Mouse (Mus musculus) liver, embryonic 11.5 days (tissue): ENCODE measurements around the gene Maco1. TPM values are rescaled to one million over a fixed set of nuclear protein-coding genes. Genes with fewer than 3 reads are reported as not detected.

Source experiments
- ATAC-seq: fragments of 200-750 bp; cut with Nextera tagmentation; replicated peaks from 2 replicates; pipeline ENCODE4 v1.8.0; 2017; ENCODE audit warnings: moderate number of reproducible peaks, mild to moderate bottlenecking, moderate TSS enrichment, moderate library complexity; ENCODE audit not compliant: low FRiP score
- DNase-seq: peaks from one replicate; pipeline ENCODE4 v3.0.0-alpha.2; 2017; ENCODE audit warnings: low spot score
- H3K27ac ChIP-seq: fragments of 300-500 bp; sonication (generic); 2 replicates; pipeline ENCODE4 v1.5.1; 2014; ENCODE audit warnings: mild to moderate bottlenecking, low read depth, low read length, control low read depth
- H3K27me3 ChIP-seq: fragments of 300-500 bp; sonication (generic); replicated peaks from 2 replicates; pipeline ENCODE4 v1.6.1; 2014; ENCODE audit warnings: low read length, mixed read lengths; ENCODE audit not compliant: control insufficient read depth, insufficient read depth
- H3K36me3 ChIP-seq: fragments of 300-500 bp; sonication (generic); 2 replicates; pipeline ENCODE4 v1.6.1; 2014; ENCODE audit warnings: mild to moderate bottlenecking, low read length, moderate library complexity, mixed read lengths; ENCODE audit not compliant: control insufficient read depth, insufficient read depth
- H3K4me1 ChIP-seq: fragments of 300-500 bp; sonication (generic); replicated peaks from 2 replicates; pipeline ENCODE4 v1.6.1; 2014; ENCODE audit warnings: low read length, mixed read lengths; ENCODE audit not compliant: control insufficient read depth, insufficient read depth
- H3K4me2 ChIP-seq: fragments of 300-500 bp; sonication (generic); 2 replicates; pipeline ENCODE4 v1.6.1; 2014; ENCODE audit warnings: mild to moderate bottlenecking, control low read depth, moderate library complexity
- H3K4me3 ChIP-seq: fragments of 300-500 bp; sonication (generic); 2 replicates; pipeline ENCODE4 v1.5.1; 2014; ENCODE audit warnings: low read depth, low read length, control low read depth
- H3K9ac ChIP-seq: fragments of 300-500 bp; sonication (generic); 2 replicates; pipeline ENCODE4 v1.6.1; 2014; ENCODE audit warnings: low read depth, low read length, control low read depth
- H3K9me3 ChIP-seq: fragments of 300-500 bp; sonication (generic); 2 replicates; pipeline ENCODE4 v1.6.1; 2016; ENCODE audit warnings: low read length, inconsistent platforms, mixed read lengths; ENCODE audit not compliant: control insufficient read depth
- WGBS: fragments of 180-500 bp; shearing (Covaris S2); extraction: QIAGEN DNeasy Blood & Tissue Kit; methylation state at CpG from one replicate; pipeline ENCODE4 v1.1.7; 2014; 5-methylcytosine and 5-hydroxymethylcytosine counted together
- polyA plus RNA-seq: library from polyadenylated mRNA; unstranded; fragments of >200 nt; fragmentation: Nextera tagmentation; extraction: Ambion mirVana; gene quantifications from 2 replicates; pipeline ENCODE4 v1.2.1, GENCODE M21; 2014

Maco1 gene
- polyA plus RNA-seq, 1 experiment from 2014 or later: 26.3 TPM

DNA sequence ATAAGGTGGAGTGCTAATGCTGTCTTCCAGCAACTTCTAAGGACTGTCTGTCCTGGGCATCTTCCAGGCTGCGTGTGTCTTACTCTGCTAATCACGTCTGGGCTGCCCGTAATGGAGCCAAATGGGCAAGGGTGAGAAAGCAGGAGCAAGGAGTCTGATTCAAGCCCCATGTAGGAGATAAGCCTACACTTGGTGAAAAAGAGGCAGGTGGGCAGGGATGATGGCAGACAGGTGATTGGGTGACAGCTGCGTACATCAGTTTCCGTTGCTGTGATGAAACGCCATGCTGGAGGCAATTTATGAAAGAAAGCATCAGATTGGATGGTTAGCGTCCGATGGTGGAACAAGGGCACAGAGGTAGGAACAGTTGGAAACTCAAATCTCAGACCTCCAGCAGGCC, 14.1 kb upstream of the Maco1 start:
- no peak for DNase-seq
- H3K4me3 ChIP-seq: peak overlapping the region; percentile 20; the same call in 1 of the 2 replicates
- H3K27ac ChIP-seq: peak overlapping the region; percentile 94; the same call in 1 of the 2 replicates
- peaks cover 42% of the 10 kb centered on the region for H3K4me1 ChIP-seq
- H3K27me3 ChIP-seq: no peaks in the 10 kb centered on the region
- no peak for ATAC-seq
- WGBS: 88% methylated on average over 8 of the region's 8 CpGs
- H3K9me3 ChIP-seq: no peaks in the 10 kb centered on the region
- H3K9ac ChIP-seq: no peak overlapping the region
- H3K36me3 ChIP-seq: no peaks in the 10 kb centered on the region; the same call in 1 of the 2 replicates
- peak overlapping the region; percentile 82 for H3K4me2 ChIP-seq

DNA sequence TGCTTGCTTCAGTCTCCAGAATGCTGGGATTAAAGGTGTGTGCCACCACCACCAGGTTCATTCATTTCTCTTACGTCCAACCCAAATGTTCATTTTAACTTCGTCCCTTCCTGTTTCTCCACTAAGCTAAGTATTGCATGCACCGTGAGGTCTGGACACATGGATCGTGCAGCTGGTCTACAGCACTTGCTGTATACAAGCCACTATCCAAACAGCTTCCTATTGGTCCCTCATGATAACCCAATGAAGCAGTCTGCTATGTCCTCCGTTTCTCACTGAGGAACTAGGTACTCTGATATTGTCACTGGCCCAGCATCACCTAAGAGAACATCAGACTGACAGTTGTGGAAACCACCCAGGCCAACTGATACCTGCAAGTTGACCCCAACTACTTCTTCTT, 12.6 kb upstream of the Maco1 start:
- Histone ChIP-seq H3K27me3 (no peaks in the 10 kb centered on the region), H3K4me1 (peaks cover 37% of the 10 kb centered on the region), H3K36me3 (no peaks in the 10 kb centered on the region; the same call in 1 of the 2 replicates), H3K4me3 (peak overlapping the region; percentile 66), H3K4me2 (peak overlapping the region; percentile 82), H3K9ac (peak overlapping the region; percentile 62), H3K9me3 (no peaks in the 10 kb centered on the region), H3K27ac (peak overlapping the region; percentile 87)
- no peak for ATAC-seq
- DNase-seq: no peak
- WGBS: 56% methylated on average over 5 of the region's 5 CpGs

DNA sequence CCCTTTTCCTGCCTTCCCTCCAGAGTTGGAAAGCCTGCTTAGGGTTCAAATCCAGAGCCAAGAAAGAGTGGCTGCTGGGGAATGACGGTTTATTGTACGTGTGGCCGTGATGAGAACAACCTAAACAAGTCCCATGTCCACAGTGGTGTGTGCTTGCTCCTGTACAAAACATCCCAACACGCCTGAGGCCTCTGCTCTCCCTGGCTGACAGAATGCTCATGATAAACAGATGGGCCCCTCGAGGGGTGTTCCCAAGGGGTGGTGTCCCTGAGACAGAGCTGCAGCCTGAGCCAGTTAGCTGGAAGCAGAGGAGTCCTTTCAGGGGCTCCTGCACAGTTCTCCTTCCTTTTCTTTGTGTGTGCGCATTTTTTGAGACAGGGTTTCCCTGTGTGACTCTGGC, 12.2 kb upstream of the Maco1 start:
- H3K27ac ChIP-seq: peak overlapping the region; percentile 87
- peak overlapping the region; percentile 82 for H3K4me2 ChIP-seq
- no peaks in the 10 kb centered on the region for H3K9me3 ChIP-seq
- H3K27me3 ChIP-seq: no peaks in the 10 kb centered on the region
- no peaks in the 10 kb centered on the region; the same call in 1 of the 2 replicates for H3K36me3 ChIP-seq
- peak overlapping the region; percentile 66 for H3K4me3 ChIP-seq
- DNase-seq (peak; percentile 56), ATAC-seq (peak; percentile 81)
- H3K9ac ChIP-seq: peak overlapping the region; percentile 78
- WGBS: 43% methylated on average over 6 of the region's 6 CpGs
- peaks cover 33% of the 10 kb centered on the region for H3K4me1 ChIP-seq

DNA sequence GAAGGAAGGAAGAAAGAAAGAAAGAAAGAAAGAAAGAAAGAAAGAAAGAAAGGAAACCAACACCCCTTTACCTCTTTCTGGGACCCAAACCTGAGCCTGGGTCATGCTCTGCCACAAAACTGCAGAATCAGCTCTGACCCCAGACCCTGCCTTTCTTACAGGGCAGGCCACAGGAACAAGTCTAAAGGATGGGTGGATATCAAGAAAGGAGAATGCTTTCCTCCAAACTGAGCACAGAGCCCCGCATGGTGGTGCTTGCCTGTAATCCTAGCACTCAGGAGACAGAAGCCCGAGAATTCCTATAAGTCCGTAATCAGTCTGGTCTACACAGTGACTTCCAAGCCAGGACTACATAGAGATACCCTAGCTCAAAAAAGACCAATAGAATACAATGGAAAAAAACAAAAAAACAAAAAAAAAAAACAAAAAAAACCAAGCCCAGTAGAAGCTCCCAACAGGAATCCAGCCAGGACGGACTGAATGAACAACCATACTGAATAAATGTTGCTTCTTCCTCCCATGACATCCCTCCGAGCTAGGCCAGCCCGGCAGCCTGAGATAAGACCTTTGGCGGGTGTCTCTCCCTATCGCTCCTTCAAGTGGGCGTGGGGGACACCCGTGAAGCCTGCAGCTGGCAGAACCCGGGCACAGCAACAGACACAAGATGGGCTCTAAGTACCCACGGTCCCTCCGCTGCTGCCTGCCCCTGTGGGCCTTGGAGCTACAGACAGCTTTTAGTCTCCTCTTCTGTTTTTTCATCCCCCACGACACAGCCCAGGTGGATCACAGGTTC, 11.0 kb upstream of the Maco1 start, which contains the start of gene Rhd:
Gene Rhd, plus strand, starts transcription at position 600 of the 793 bp plus-strand sequence.
- Histone ChIP-seq H3K9ac (peak within 1 kb of the TSS; percentile 78), H3K4me2 (peak within 1 kb of the TSS; percentile 82)

DNA sequence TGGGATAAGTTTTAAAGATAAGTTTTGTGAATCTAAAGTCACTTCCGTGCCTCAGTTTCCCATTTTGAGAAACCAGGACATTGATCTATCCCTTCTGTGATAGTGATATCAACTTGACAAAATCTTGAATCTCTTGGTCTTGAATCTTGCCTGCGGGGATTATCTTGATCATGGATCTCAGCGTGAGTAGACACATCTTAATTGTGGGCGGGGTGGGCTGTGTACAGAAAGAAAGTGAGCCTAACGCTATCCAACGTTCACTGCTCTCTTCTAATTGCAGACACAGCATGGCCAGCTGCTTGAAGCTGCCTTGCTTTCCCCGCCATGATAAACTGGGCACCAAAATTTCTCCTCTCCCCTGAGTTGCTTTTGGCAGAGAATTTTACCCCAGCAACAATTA, 9.9 kb upstream of the Maco1 start:
- H3K27ac ChIP-seq: peak overlapping the region; percentile 65
- no peak for ATAC-seq
- no peaks in the 10 kb centered on the region for H3K36me3 ChIP-seq
- H3K9me3 ChIP-seq: no peaks in the 10 kb centered on the region
- 0 out of 2 replicates have a peak overlapping the region, but pooled peaks have one; percentile 20 for H3K4me3 ChIP-seq
- 68% methylated on average over 7 of the region's 7 CpGs for WGBS
- H3K9ac ChIP-seq: peak overlapping the region; percentile 60
- H3K4me1 ChIP-seq: peaks cover 12% of the 10 kb centered on the region
- peak overlapping the region; percentile 52 for H3K4me2 ChIP-seq
- H3K27me3 ChIP-seq: no peaks in the 10 kb centered on the region
- no peak for DNase-seq

More for the DNA sequence above, 11.0 kb upstream of the Maco1 start, which contains the start of gene Rhd:
- peaks cover 21% of the 10 kb centered on the region for H3K4me1 ChIP-seq
- peak; percentile 69 for ATAC-seq
- 35% methylated on average over 14 of the region's 14 CpGs for WGBS
- no peaks in the 10 kb centered on the region for H3K36me3 ChIP-seq
- no peaks in the 10 kb centered on the region for H3K27me3 ChIP-seq
- H3K27ac ChIP-seq: peak within 1 kb of the TSS; percentile 87
- peak within 1 kb of the TSS; percentile 66 for H3K4me3 ChIP-seq
- H3K9me3 ChIP-seq: no peaks in the 10 kb centered on the region
- DNase-seq: peak; percentile 47

DNA sequence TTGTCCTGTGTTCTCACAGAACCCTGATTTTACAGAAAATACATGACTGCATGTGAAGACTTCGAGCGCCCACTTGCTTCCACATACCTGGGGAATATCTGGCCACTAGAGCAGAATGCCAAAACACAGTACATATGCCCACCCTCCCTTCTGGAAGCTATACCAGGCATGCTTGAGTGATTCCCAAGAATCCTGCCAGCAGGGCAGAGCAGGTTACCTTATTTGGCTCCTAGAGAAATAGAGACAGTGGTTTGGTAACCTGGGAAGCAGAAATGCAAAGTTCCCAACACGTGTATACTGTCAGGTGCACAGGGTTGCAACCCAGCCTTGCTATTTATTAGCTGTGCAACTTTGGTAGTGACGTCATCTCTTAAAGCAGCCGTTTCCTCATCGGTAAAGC, 8.7 kb upstream of the Maco1 start:
- WGBS: 77% methylated on average over 6 of the region's 6 CpGs
- H3K4me1 ChIP-seq: peaks cover 4% of the 10 kb centered on the region; the same call in 1 of the 2 replicates
- H3K9ac ChIP-seq: no peak overlapping the region

DNA sequence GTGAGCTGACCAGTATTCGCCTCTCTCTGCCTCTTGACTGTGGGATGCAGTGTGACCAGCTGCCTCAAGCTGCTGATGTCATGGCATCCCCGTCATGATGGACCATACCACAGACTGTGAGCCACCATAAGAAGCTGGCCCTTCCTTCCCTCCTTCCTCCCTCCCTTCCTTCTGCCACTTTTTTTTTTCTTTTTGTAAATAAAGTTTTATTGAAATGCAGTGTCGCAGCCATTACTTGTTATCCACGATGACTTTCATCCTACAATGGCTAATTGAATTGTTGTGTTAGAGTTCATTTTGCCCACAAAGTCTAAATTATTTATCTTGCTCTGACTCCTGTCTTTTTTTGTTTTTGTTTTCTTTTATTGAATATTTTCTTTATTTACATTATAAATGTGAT, 5.3 kb upstream of the Maco1 start:
- Histone ChIP-seq H3K27me3 (peaks cover 4% of the 10 kb centered on the region; the same call in 1 of the 2 replicates), H3K36me3 (no peaks in the 10 kb centered on the region), H3K9me3 (no peaks in the 10 kb centered on the region), H3K4me2 (no peak overlapping the region), H3K9ac (no peak overlapping the region), H3K4me1 (peaks cover 10% of the 10 kb centered on the region), H3K4me3 (no peak overlapping the region), H3K27ac (no peak overlapping the region)
- no peak for ATAC-seq
- WGBS: 81% methylated on average over 4 of the region's 4 CpGs
- no peak for DNase-seq

More for the DNA sequence above, 8.7 kb upstream of the Maco1 start:
- Histone ChIP-seq H3K9me3 (no peaks in the 10 kb centered on the region), H3K4me2 (no peak overlapping the region), H3K4me3 (no peak overlapping the region), H3K27me3 (no peaks in the 10 kb centered on the region), H3K27ac (no peak overlapping the region), H3K36me3 (no peaks in the 10 kb centered on the region)
- ATAC-seq: no peak
- DNase-seq: no peak

DNA sequence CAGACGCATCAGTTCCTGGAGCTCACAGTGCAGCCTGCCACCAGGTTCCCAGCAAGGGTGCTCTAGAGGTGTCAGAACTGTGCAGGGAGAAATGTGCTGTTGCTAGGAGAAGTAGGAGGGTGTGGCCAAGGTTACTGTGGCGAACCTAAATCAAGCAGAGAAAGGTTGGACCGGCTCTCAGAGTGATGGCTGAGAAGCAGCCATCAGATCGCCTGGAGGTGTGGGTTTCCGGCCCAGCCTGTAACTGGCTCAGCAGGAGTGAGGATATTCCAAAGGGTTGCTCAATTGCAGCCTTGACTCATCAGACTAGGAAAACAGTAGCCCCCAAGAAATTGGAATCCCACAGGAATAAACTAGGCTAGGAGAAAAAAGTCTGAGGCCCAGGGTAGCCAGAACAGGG, 3.4 kb upstream of the Maco1 start:
- ATAC-seq (no peak), DNase-seq (no peak)
- H3K4me1 ChIP-seq: peaks cover 14% of the 10 kb centered on the region
- no peak overlapping the region for H3K9ac ChIP-seq
- no peak overlapping the region for H3K27ac ChIP-seq
- H3K4me2 ChIP-seq: no peak overlapping the region
- peaks cover 4% of the 10 kb centered on the region; the same call in 1 of the 2 replicates for H3K27me3 ChIP-seq
- H3K4me3 ChIP-seq: no peak overlapping the region
- WGBS: 45% methylated on average over 5 of the region's 5 CpGs
- no peaks in the 10 kb centered on the region for H3K9me3 ChIP-seq
- H3K36me3 ChIP-seq: no peaks in the 10 kb centered on the region
